Mouse (Mus musculus): ENCODE data around the gene BC004004.
"Not testable (repeated sequence)": the region's sequence is repeated elsewhere in the genome, so short reads cannot be mapped to it uniquely, and the experiment has no call there.

The BC004004 gene

GRCm38 (mm10) chr17:29268682-29269348 is at the start of gene BC004004:
BC004004 (plus strand) TSS chr17:29268788.
- DNase-seq (ENCODE audit: low spot score in 2 of 2), result peak; percentile 86 to 95

- no peak for DNase-seq (ENCODE audit: low spot score in 2 of 2)
Measured at GRCm38 (mm10) chr17:29220631-29221030, 48.0 kb upstream of the BC004004 start.

GRCm38 (mm10) chr17:29231109-29231508 is 37.5 kb upstream of the BC004004 start:
- DNase-seq (ENCODE audit: low spot score in 2 of 2), result no peak

- no peak for DNase-seq (ENCODE audit: low spot score in 2 of 2)
Measured at GRCm38 (mm10) chr17:29236111-29236510, 32.5 kb upstream of the BC004004 start.

GRCm38 (mm10) chr17:29237267-29237771 is 31.3 kb upstream of the BC004004 start:
- no peak for DNase-seq (ENCODE audit: low spot score in 2 of 2)

GRCm38 (mm10) chr17:29237772-29238420 is 30.7 kb upstream of the BC004004 start, which contains the start of gene Cpne5:
Cpne5 (minus strand) TSS chr17:29238167.
- no peak for DNase-seq (ENCODE audit: low spot score in 2 of 2)

GRCm38 (mm10) chr17:29238421-29238945 is 30.1 kb upstream of the BC004004 start:
- DNase-seq (ENCODE audit: low spot score in 2 of 2), result no peak

GRCm38 (mm10) chr17:29244912-29245311 is 23.7 kb upstream of the BC004004 start:
- no peak for DNase-seq (ENCODE audit: low spot score in 2 of 2)

- DNase-seq (ENCODE audit: low spot score in 2 of 2), result no peak
Measured at GRCm38 (mm10) chr17:29245725-29246124, 22.9 kb upstream of the BC004004 start.

GRCm38 (mm10) chr17:29246602-29247001 is 22.0 kb upstream of the BC004004 start:
- no peak for DNase-seq (ENCODE audit: low spot score in 2 of 2)

- DNase-seq (ENCODE audit: low spot score in 2 of 2), result no peak
Measured at GRCm38 (mm10) chr17:29247881-29248280, 20.7 kb upstream of the BC004004 start.

- peak in 1 of 2 experiments; percentile 45 for DNase-seq (ENCODE audit: low spot score in 2 of 2)
Measured at GRCm38 (mm10) chr17:29249512-29249911, 19.1 kb upstream of the BC004004 start.

- not testable (repeated sequence) for DNase-seq (ENCODE audit: low spot score in 2 of 2)
Measured at GRCm38 (mm10) chr17:29251006-29251405, 17.6 kb upstream of the BC004004 start.

GRCm38 (mm10) chr17:29251608-29252390 is 16.8 kb upstream of the BC004004 start:
- DNase-seq (ENCODE audit: low spot score in 2 of 2), result peak; percentile 28 to 73

- no peak for DNase-seq (ENCODE audit: low spot score in 2 of 2)
Measured at GRCm38 (mm10) chr17:29253236-29253635, 15.4 kb upstream of the BC004004 start.

- no peak for DNase-seq (ENCODE audit: low spot score in 2 of 2)
Measured at GRCm38 (mm10) chr17:29253684-29254083, 14.9 kb upstream of the BC004004 start.

- DNase-seq (ENCODE audit: low spot score in 2 of 2), result not testable (repeated sequence)
Measured at GRCm38 (mm10) chr17:29254784-29255183, 13.8 kb upstream of the BC004004 start.

GRCm38 (mm10) chr17:29256507-29256906 is 12.1 kb upstream of the BC004004 start:
- DNase-seq (ENCODE audit: low spot score in 2 of 2), result no peak

GRCm38 (mm10) chr17:29257001-29257511 is 11.5 kb upstream of the BC004004 start:
- no peak for DNase-seq (ENCODE audit: low spot score in 2 of 2)

GRCm38 (mm10) chr17:29258025-29258558 is 10.5 kb upstream of the BC004004 start:
- DNase-seq (ENCODE audit: low spot score in 2 of 2), result no peak

- no peak for DNase-seq (ENCODE audit: low spot score in 2 of 2)
Measured at GRCm38 (mm10) chr17:29258921-29259320, 9.7 kb upstream of the BC004004 start.

Measured in urinary bladder, postnatal 36 days (tissue).